Mouse (Mus musculus) cortical plate, adult 2 months (tissue): ENCODE results near the gene Bend5. TPM values are rescaled to one million over a fixed set of nuclear protein-coding genes. Genes with fewer than 3 reads are reported as not detected.

Experiments
- H3K27ac ChIP-seq: fragments of 200-500 bp; 2 replicates; pipeline ENCODE4 v1.5.1; 2012; ENCODE audit warnings: low read length, control low read depth, inconsistent platforms; ENCODE audit not compliant: insufficient read depth
- H3K4me1 ChIP-seq: fragments of 200-500 bp; 2 replicates; pipeline ENCODE4 v1.6.1; 2011; ENCODE audit warnings: low read length; ENCODE audit not compliant: control insufficient read depth, insufficient read depth
- H3K4me3 ChIP-seq: fragments of 200-500 bp; 2 replicates; pipeline ENCODE4 v1.5.1; 2011; ENCODE audit warnings: mild to moderate bottlenecking, low read length, control low read depth; ENCODE audit not compliant: insufficient read depth
- CTCF ChIP-seq: fragments of 200-500 bp; IDR thresholded peaks from 2 replicates; pipeline ENCODE4 v1.5.1; 2011; ENCODE audit warnings: mild to moderate bottlenecking, control low read depth, low read length; ENCODE audit not compliant: insufficient read depth; ENCODE audit errors: extremely low read depth
- POLR2A ChIP-seq: fragments of 200-500 bp; IDR thresholded peaks from 2 replicates; pipeline ENCODE4 v1.6.1; 2011; ENCODE audit warnings: mild to moderate bottlenecking, low read length, control low read depth; ENCODE audit not compliant: insufficient read depth; ENCODE audit errors: extremely low read depth
- polyA plus RNA-seq: library from polyadenylated mRNA; depleted of rRNA; stranded (reverse); fragments of >200 nt; gene quantifications from 2 replicates; pipeline ENCODE4 v1.2.3, GENCODE M21; 2012

Gene Bend5
- polyA plus RNA-seq, 1 experiment = 15.5 TPM

DNA sequence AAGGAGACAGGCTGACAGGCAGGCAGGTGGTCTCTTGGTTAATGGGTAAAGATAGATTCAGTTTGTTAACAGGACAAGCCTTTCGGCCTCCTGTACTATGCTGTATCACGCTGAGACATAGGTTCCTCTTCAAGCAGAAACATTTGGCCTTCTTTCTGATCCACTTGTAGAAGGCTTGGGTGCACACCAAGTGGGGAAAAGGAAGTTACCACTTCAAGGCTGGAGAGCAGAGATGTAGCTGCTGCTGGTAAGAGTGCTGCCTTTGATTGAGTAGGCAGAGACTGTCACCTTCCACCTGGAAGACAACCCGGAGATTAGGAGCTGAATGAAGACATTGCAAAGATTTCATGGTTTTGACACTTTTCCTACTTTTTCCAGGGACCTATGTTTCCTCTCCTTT, 1.3 kb downstream of the Bend5 start:
- H3K4me1 ChIP-seq = peaks cover 2% of the 10 kb centered on the region
- H3K27ac ChIP-seq = no peak overlapping the region
- peak overlapping the region; percentile 53 for H3K4me3 ChIP-seq
- TF ChIP-seq CTCF (no peak), POLR2A (no peak)

DNA sequence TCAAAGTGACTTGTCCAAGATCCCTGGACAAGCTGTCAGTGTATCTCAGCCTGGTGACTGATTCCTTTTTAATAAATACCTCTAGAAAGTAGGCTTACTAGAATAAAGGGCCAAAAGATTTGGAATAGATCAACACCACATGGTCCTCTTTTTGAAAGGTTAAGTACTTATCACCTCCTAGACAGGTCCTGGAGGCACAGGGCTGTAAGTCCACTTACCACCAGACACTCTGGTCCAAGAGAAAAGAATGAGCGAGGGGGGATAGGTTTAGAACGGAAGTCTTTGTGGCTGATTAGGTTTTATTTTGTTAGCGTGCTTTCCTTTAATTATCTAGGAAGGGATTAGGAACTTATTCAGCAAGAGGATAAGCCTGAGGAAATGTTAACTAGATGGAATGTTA, 1.7 kb downstream of the Bend5 start:
- no peak overlapping the region for H3K27ac ChIP-seq
- peaks cover 2% of the 10 kb centered on the region for H3K4me1 ChIP-seq
- TF ChIP-seq POLR2A (no peak), CTCF (no peak)
- peak overlapping the region; percentile 53; the same call in 1 of the 2 replicates for H3K4me3 ChIP-seq

DNA sequence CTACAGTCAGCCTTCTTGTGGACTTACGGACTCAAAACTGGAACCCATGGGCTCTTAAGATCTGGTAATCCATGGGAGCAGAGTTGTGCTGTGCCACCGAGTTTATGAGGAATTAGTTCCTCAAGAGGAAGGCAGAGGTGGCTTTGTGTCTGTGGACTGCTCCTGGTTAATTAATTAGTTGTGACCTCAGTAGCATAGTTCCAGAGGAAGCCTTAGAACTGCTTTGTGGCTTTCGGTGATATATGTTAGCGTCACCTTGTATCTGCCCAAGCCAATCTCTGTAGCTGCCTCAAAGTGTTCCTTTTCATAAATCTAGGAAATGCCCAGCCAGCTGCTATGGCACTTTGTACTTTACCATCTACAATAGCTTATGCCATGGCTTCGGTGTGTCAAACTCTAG, 2.9 kb downstream of the Bend5 start:
- TF ChIP-seq POLR2A (no peak), CTCF (no peak)
- H3K27ac ChIP-seq = no peak overlapping the region

DNA sequence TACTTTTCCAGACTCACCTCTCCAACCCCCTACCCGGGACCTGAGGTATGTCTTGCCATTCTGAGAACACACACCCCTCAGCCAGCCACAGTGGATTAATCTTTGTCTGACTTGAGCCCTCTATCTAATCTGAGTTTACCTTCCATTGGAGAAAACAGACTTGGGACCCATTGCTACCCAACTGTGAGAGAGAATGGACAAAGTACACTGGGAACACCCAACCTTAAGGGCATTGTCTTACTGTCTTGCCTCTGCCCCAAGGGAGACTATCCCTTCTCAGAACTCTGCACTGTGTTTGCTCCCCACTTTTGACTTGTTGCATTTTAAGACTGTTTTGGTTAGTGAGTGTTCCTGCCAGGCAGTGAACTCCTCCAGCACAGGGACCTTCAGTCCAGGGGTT, 4.7 kb downstream of the Bend5 start:
- H3K4me1 ChIP-seq = peaks cover 2% of the 10 kb centered on the region; the same call in 1 of the 2 replicates
- no peak overlapping the region for H3K27ac ChIP-seq
- no peak for TF ChIP-seq POLR2A
- no peak for TF ChIP-seq CTCF
- no peak overlapping the region for H3K4me3 ChIP-seq

More for the DNA sequence above, 2.9 kb downstream of the Bend5 start:
- H3K4me3 ChIP-seq = no peak overlapping the region
- peaks cover 2% of the 10 kb centered on the region for H3K4me1 ChIP-seq

DNA sequence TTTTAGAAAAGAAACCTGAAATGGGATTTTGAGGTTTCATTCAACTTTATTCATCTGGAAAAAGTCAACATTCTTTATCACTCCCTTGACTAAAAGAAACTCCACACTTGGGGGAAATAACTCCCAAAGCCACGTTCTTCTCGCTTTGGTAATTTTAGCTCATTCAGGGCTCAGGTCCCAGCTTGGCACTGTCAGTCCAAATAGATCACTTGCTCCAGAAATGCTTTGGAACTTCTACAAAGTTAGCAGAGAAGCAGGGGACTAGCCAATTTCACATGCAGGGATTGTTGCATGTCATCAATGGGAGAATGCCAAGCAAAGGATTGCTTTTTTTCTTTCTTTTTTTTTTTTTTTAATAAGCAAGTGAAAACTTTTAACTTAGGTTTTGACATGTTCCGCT, 5.2 kb downstream of the Bend5 start:
- H3K27ac ChIP-seq = no peak overlapping the region
- H3K4me3 ChIP-seq = no peak overlapping the region
- no peak for TF ChIP-seq CTCF
- no peak for TF ChIP-seq POLR2A
- peaks cover 2% of the 10 kb centered on the region; the same call in 1 of the 2 replicates for H3K4me1 ChIP-seq

DNA sequence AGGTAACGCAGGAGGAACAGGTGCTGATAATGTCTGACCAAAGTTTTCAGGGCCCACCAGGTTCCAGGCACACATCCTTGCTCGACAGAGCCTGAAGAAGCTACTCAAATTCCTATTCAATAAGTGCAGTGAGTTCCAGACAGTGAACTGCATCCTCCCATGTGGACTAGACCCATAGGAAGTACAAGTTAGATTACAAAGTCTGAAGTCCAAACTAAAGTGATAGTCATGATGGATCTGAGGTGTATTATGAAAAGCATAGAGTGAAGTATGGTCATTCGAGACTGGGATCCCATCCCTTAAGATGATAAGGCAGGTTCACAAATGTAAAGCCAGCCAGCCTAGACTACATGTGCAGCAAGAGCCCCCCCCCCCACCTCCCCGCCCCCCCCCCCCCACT, 6.1 kb downstream of the Bend5 start:
- peaks cover 2% of the 10 kb centered on the region; the same call in 1 of the 2 replicates for H3K4me1 ChIP-seq
- TF ChIP-seq CTCF = no peak
- no peak for TF ChIP-seq POLR2A
- H3K27ac ChIP-seq = no peak overlapping the region
- H3K4me3 ChIP-seq = no peak overlapping the region

DNA sequence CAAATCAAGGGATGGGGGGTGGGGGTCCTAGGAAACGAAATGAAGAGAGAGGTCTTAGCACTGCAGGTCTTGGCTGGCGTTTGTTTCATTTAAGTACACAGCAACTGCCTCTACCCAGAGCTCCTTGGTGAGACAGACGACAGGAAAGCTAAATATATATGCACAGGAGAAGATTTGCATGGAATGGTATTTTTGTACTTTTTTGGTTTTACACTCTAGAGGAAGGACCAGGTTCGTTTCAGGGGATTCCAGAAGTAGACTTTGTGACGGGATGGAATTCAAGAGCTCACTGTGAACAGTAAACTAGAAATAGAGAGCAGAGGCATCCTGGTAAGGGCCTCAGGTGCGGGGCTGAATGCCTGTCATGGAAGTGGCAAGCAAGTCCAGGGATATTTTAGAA, 7.0 kb downstream of the Bend5 start:
- Histone ChIP-seq H3K4me1 (peaks cover 2% of the 10 kb centered on the region; the same call in 1 of the 2 replicates), H3K27ac (no peak overlapping the region), H3K4me3 (no peak overlapping the region)
- TF ChIP-seq CTCF (no peak), POLR2A (no peak)

DNA sequence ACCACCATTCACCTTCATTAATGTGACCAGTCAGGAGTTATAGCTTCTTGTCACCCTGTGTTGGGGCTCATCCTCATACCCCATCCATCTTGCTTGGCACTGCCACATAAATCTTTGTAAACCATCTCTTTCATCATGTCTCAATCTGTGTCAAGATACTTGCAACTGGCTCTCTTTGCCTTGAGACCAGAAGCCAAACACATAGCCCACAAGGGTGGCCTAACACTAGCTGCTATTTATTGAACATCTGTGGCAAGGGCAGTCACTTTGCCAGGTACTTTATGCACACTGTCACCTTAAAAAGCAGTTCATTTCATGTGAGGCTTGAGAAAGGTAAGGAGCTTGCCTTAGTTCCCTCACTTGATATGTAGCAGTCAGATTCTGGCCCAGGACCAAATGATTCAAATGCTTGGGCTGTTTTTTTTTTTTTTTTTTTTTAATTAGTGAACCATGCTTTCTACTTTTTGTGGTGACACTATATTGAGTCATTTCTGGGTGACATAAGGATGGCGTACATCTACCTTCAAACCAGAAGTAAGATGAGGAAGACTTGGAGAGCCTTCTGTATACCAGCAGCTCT, 9.7 kb downstream of the Bend5 start:
- Histone ChIP-seq H3K27ac (no peak overlapping the region), H3K4me1 (peaks cover 3% of the 10 kb centered on the region), H3K4me3 (no peak overlapping the region)
- TF ChIP-seq POLR2A (no peak), CTCF (no peak)

DNA sequence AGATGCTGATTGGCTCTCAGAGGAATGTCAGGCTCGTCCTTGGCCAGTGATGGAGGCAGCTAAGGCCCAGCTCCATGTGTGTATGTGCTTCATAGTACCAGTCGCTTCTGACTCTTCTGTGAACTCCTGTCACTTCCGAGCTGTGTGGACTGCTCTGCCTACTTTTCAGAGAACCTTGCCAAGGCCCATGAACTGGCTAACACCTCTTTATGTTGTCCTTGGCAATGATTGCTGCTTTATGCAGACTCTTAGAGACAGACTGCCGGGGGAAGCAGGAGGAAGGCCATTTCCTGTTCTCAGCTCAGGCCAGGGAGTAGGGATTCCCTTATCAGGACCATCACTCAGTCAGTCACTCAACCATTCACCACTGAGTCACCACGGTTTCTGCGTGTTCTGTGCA, 10.4 kb downstream of the Bend5 start:
- H3K27ac ChIP-seq = no peak overlapping the region
- no peak for TF ChIP-seq CTCF
- TF ChIP-seq POLR2A = no peak

DNA sequence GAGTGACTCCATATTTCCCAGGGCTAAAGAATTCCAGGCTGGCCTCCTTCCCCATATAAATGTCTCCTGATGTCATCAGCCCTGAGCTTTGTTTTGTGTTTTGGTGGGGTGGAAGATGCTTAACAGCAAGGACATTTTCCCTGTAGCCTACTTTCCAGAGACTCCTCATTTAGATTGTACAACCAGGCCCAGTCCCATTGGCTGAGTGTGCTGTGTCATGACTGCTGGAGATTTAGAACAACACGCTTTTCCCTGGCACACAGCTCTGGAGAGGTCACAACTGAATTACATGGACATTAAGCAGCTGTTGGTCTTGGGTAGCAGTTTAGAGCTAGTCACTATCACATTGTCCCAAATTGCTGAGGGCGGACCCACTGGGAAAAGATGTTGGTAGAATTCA, 16.4 kb downstream of the Bend5 start:
- TF ChIP-seq CTCF (no peak), POLR2A (no peak)

More for the DNA sequence above, 10.4 kb downstream of the Bend5 start:
- H3K4me3 ChIP-seq = no peak overlapping the region
- H3K4me1 ChIP-seq = peaks cover 3% of the 10 kb centered on the region

More for the DNA sequence above, 16.4 kb downstream of the Bend5 start:
- Histone ChIP-seq H3K4me3 (no peak overlapping the region), H3K4me1 (peaks cover 3% of the 10 kb centered on the region), H3K27ac (no peak overlapping the region)
